Mouse (Mus musculus): Measurements from ENCODE around the gene Olfr1354. TPM values are rescaled to one million over a fixed set of nuclear protein-coding genes. Genes with fewer than 3 reads are reported as not detected.

Olfr1354 gene
- polyA plus RNA-seq (2014; fragmentation: Illumina TruSeq; extraction: RNeasy Lipid Tissue Mini Kit (QIAGEN cat#74804); ENCODE audit: low read depth, low replicate concordance) = not detected

GRCm38 (mm10) chr10:78912871-78913270, at the start of gene Olfr1354:
Gene Olfr1354 (plus strand): TSS chr10:78913171.

DNA sequence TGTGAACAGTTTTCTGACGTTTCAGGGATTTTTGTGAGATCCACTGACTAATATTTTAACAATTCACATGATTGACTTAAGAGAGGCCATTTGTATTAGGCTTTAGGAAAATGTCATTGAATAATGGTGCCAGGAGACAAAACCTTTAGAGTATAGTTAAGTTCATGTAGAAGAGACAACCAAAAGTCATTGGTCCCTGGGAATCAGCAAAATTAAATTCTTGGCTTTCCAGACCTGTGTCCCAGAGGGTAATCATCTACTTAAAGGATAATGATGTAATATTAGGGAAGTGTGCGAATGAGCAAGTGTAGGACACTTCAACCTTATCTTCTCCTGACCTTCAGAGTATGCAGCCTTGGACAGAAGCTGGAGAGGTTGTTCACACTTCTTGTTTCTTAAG, 37.7 kb upstream of the Olfr1354 start, which contains the start of gene Olfr1355:
Gene Olfr1355 (plus strand): TSS at position 301 of the 400 bp plus-strand sequence.

GRCm38 (mm10) chr10:78950336-78950735, 37.4 kb downstream of the Olfr1354 start, which contains the start of gene Olfr8:
Gene Olfr8 (plus strand): TSS chr10:78950636.

GRCm38 (mm10) chr10:78963009-78963408, 50.0 kb downstream of the Olfr1354 start, which contains the start of gene Olfr1353:
Gene Olfr1353 (plus strand): TSS chr10:78963309.

Other genes starting within 250 kb of the Olfr1354 start
- gene Casp14, start 194.9 kb upstream of the Olfr1354 start, polyA plus RNA-seq (2014; fragmentation: Illumina TruSeq; extraction: RNeasy Lipid Tissue Mini Kit (QIAGEN cat#74804); ENCODE audit: low read depth, low replicate concordance) = not detected
- not detected for gene Ccdc105, start 160.1 kb upstream of the Olfr1354 start, polyA plus RNA-seq (2014; fragmentation: Illumina TruSeq; extraction: RNeasy Lipid Tissue Mini Kit (QIAGEN cat#74804); ENCODE audit: low read depth, low replicate concordance)
- gene Slc1a6, start 132.7 kb upstream of the Olfr1354 start, polyA plus RNA-seq (2014; fragmentation: Illumina TruSeq; extraction: RNeasy Lipid Tissue Mini Kit (QIAGEN cat#74804); ENCODE audit: low read depth, low replicate concordance) = not detected
- gene Olfr1356, start 61.0 kb upstream of the Olfr1354 start, polyA plus RNA-seq (2014; fragmentation: Illumina TruSeq; extraction: RNeasy Lipid Tissue Mini Kit (QIAGEN cat#74804); ENCODE audit: low read depth, low replicate concordance) = not detected
- gene Olfr1355, start 37.6 kb upstream of the Olfr1354 start, polyA plus RNA-seq (2014; fragmentation: Illumina TruSeq; extraction: RNeasy Lipid Tissue Mini Kit (QIAGEN cat#74804); ENCODE audit: low read depth, low replicate concordance) = not detected
- gene Olfr8, start 37.5 kb downstream of the Olfr1354 start, polyA plus RNA-seq (2014; fragmentation: Illumina TruSeq; extraction: RNeasy Lipid Tissue Mini Kit (QIAGEN cat#74804); ENCODE audit: low read depth, low replicate concordance) = not detected
- not detected for gene Olfr1353, start 50.1 kb downstream of the Olfr1354 start, polyA plus RNA-seq (2014; fragmentation: Illumina TruSeq; extraction: RNeasy Lipid Tissue Mini Kit (QIAGEN cat#74804); ENCODE audit: low read depth, low replicate concordance)
- not detected for gene Olfr1352, start 67.9 kb downstream of the Olfr1354 start, polyA plus RNA-seq (2014; fragmentation: Illumina TruSeq; extraction: RNeasy Lipid Tissue Mini Kit (QIAGEN cat#74804); ENCODE audit: low read depth, low replicate concordance)
- not detected for gene Olfr1351, start 99.3 kb downstream of the Olfr1354 start, polyA plus RNA-seq (2014; fragmentation: Illumina TruSeq; extraction: RNeasy Lipid Tissue Mini Kit (QIAGEN cat#74804); ENCODE audit: low read depth, low replicate concordance)
- not detected for gene Olfr57, start 115.6 kb downstream of the Olfr1354 start, polyA plus RNA-seq (2014; fragmentation: Illumina TruSeq; extraction: RNeasy Lipid Tissue Mini Kit (QIAGEN cat#74804); ENCODE audit: low read depth, low replicate concordance)
- 33.4 TPM for gene 2610008E11Rik, start 184.4 kb downstream of the Olfr1354 start, polyA plus RNA-seq (2014; fragmentation: Illumina TruSeq; extraction: RNeasy Lipid Tissue Mini Kit (QIAGEN cat#74804); ENCODE audit: low read depth, low replicate concordance)
- not detected for gene Vmn2r80, start 235.6 kb downstream of the Olfr1354 start, polyA plus RNA-seq (2014; fragmentation: Illumina TruSeq; extraction: RNeasy Lipid Tissue Mini Kit (QIAGEN cat#74804); ENCODE audit: low read depth, low replicate concordance)